Mouse (Mus musculus) c-Kit-positive CD71-positive TER-119-negative erythroid progenitor cells, embryonic 14.5 days (primary cell): ENCODE measurements around the gene Kif22.

Experiments
- DNase-seq: peaks from one replicate; pipeline ENCODE4 v3.0.0-alpha.2; 2013; ENCODE audit warnings: low read depth

Kif22 gene

GRCm38 (mm10) chr7:127016971-127017949, 25.0 kb downstream of the Kif22 start, which contains the start of gene Pagr1a:
Pagr1a (minus strand) TSS chr7:127017352.
- DNase-seq: peak; percentile 100

- DNase-seq: no peak
These were observed 25.8 kb downstream of the Kif22 start for GRCm38 (mm10) chr7:127016486-127016938.

GRCm38 (mm10) chr7:127016481-127016485, 26.0 kb downstream of the Kif22 start, which contains the start of gene Pagr1b:
Pagr1b (minus strand) TSS chr7:127016484.
- no peak for DNase-seq

- DNase-seq: no peak
These were observed 26.2 kb downstream of the Kif22 start for GRCm38 (mm10) chr7:127016081-127016480.

- no peak for DNase-seq
These were observed 27.3 kb downstream of the Kif22 start for GRCm38 (mm10) chr7:127014993-127015392.

- DNase-seq: no peak
These were observed 28.0 kb downstream of the Kif22 start, which contains the start of gene Mvp for GRCm38 (mm10) chr7:127014320-127014719. Mvp (minus strand) TSS chr7:127014621.

GRCm38 (mm10) chr7:127013385-127013784, 28.9 kb downstream of the Kif22 start:
- no peak for DNase-seq

- DNase-seq: no peak
These were observed 29.4 kb downstream of the Kif22 start for GRCm38 (mm10) chr7:127012845-127013244.

GRCm38 (mm10) chr7:127012374-127012773, 29.9 kb downstream of the Kif22 start:
- DNase-seq: no peak

GRCm38 (mm10) chr7:127011717-127012116, 30.6 kb downstream of the Kif22 start:
- no peak for DNase-seq

- no peak for DNase-seq
These were observed 31.2 kb downstream of the Kif22 start for GRCm38 (mm10) chr7:127011051-127011450.

GRCm38 (mm10) chr7:127009307-127010085, 32.8 kb downstream of the Kif22 start:
- no peak for DNase-seq

- peak; percentile 63 for DNase-seq
These were observed 33.8 kb downstream of the Kif22 start for GRCm38 (mm10) chr7:127008239-127009019.

GRCm38 (mm10) chr7:127007313-127008024, 34.8 kb downstream of the Kif22 start:
- DNase-seq: no peak

- no peak for DNase-seq
These were observed 38.0 kb downstream of the Kif22 start for GRCm38 (mm10) chr7:127004122-127004875.

GRCm38 (mm10) chr7:127003620-127004019, 38.7 kb downstream of the Kif22 start:
- DNase-seq: no peak

GRCm38 (mm10) chr7:126999568-126999967, 42.7 kb downstream of the Kif22 start:
- DNase-seq: no peak

- no peak for DNase-seq
These were observed 45.8 kb downstream of the Kif22 start for GRCm38 (mm10) chr7:126996449-126996848.

GRCm38 (mm10) chr7:126988816-126989215, 53.5 kb downstream of the Kif22 start:
- DNase-seq: no peak

- DNase-seq: no peak
These were observed 56.0 kb downstream of the Kif22 start for GRCm38 (mm10) chr7:126986319-126986718.
